Mouse (Mus musculus) frontal cortex, postnatal 14 days (tissue): ENCODE measurements around the gene Slpi.

Experiments
- DNase-seq, 2 experiments: peaks; one replicate each; pipeline ENCODE4 v3.0.0; 2022; ENCODE audit warnings: low spot score in 2 of 2

Gene Slpi

GRCm38 (mm10) chr2:164421306-164421705 lies 32.4 kb upstream of the Slpi start:
- DNase-seq, result no peak

- no peak for DNase-seq
Measured at GRCm38 (mm10) chr2:164419489-164419888, 30.6 kb upstream of the Slpi start.

GRCm38 (mm10) chr2:164418308-164418875 lies 29.5 kb upstream of the Slpi start:
- DNase-seq, result no peak

- DNase-seq, result no peak
Measured at GRCm38 (mm10) chr2:164417198-164417597, 28.3 kb upstream of the Slpi start.

GRCm38 (mm10) chr2:164414581-164414980 lies 25.7 kb upstream of the Slpi start:
- no peak for DNase-seq

- DNase-seq, result no peak
Measured at GRCm38 (mm10) chr2:164414167-164414566, 25.3 kb upstream of the Slpi start.

- peak in 1 of 2 experiments; percentile 65 for DNase-seq
Measured at GRCm38 (mm10) chr2:164407708-164408107, 18.8 kb upstream of the Slpi start.

GRCm38 (mm10) chr2:164405519-164405918 lies 16.6 kb upstream of the Slpi start:
- no peak for DNase-seq

- no peak for DNase-seq
Measured at GRCm38 (mm10) chr2:164405060-164405459, 16.2 kb upstream of the Slpi start, which contains the start of gene Matn4. Matn4 (minus strand) TSS chr2:164405160.

GRCm38 (mm10) chr2:164404082-164404990 lies 15.4 kb upstream of the Slpi start:
- no peak for DNase-seq

GRCm38 (mm10) chr2:164403396-164404081 lies 14.6 kb upstream of the Slpi start:
- no peak for DNase-seq

GRCm38 (mm10) chr2:164402906-164403305 lies 14.0 kb upstream of the Slpi start, which contains the start of gene Rbpjl:
Rbpjl (plus strand) TSS chr2:164403141.
- peak in 1 of 2 experiments; percentile 60 for DNase-seq

- DNase-seq, result no peak
Measured at GRCm38 (mm10) chr2:164396911-164397310, 8.0 kb upstream of the Slpi start.

GRCm38 (mm10) chr2:164396076-164396475 lies 7.2 kb upstream of the Slpi start:
- DNase-seq, result no peak

- DNase-seq, result no peak
Measured at GRCm38 (mm10) chr2:164393126-164393525, 4.2 kb upstream of the Slpi start.

GRCm38 (mm10) chr2:164389499-164389898 lies 604 bp upstream of the Slpi start:
- DNase-seq, result peak; percentile 56 to 85

- peak in 1 of 2 experiments; percentile 48 for DNase-seq
Measured at GRCm38 (mm10) chr2:164386953-164387352, 1.9 kb downstream of the Slpi start.

- peak in 1 of 2 experiments; percentile 26 for DNase-seq
Measured at GRCm38 (mm10) chr2:164385927-164386763, 2.8 kb downstream of the Slpi start.

- DNase-seq, result no peak
Measured at GRCm38 (mm10) chr2:164383656-164384399, 5.1 kb downstream of the Slpi start.

- DNase-seq, result no peak
Measured at GRCm38 (mm10) chr2:164382971-164383370, 5.9 kb downstream of the Slpi start.

GRCm38 (mm10) chr2:164381726-164382125 lies 7.2 kb downstream of the Slpi start:
- no peak for DNase-seq
